Mouse (Mus musculus) A20 (cell line): Measurements from ENCODE around the gene Gm20765.
"Not testable (repeated sequence)": the region's sequence is repeated elsewhere in the genome, so short reads cannot be mapped to it uniquely, and the experiment has no call there.

ENCODE experiments used
- DNase-seq: peaks from one replicate; pipeline ENCODE4 v3.0.0-alpha.2; 2011; ENCODE audit warnings: low read depth, low spot score

Gene Gm20765

DNA sequence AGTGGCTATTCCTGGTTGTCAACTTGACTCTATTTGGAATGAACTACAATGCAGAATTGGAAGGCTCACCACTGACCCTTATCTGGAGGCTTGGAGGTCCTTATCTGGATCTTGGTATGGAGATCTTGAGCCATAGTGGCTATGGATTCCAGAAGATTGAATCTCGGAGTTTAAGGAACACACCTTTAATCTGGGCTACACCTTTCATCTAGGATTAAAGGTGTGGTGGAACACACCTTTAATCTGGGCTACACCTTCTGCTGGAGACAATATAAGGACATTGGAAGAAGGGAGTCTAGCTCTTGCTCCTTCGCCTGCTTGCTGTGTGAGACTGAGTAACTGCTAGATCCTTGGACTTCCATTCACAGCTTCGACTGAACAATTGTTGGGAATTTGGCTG, at the start of gene Gm20765:
Gm20765 (plus strand) TSS at position 301 of the 400 bp plus-strand sequence.
- not testable (repeated sequence) for DNase-seq

DNA sequence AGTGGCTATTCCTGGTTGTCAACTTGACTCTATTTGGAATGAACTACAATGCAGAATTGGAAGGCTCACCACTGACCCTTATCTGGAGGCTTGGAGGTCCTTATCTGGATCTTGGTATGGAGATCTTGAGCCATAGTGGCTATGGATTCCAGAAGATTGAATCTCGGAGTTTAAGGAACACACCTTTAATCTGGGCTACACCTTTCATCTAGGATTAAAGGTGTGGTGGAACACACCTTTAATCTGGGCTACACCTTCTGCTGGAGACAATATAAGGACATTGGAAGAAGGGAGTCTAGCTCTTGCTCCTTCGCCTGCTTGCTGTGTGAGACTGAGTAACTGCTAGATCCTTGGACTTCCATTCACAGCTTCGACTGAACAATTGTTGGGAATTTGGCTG, 42.6 kb upstream of the Gm20765 start, which contains the start of gene Gm21293:
Gm21293 (plus strand) TSS at position 301 of the 400 bp plus-strand sequence.
- not testable (repeated sequence) for DNase-seq

DNA sequence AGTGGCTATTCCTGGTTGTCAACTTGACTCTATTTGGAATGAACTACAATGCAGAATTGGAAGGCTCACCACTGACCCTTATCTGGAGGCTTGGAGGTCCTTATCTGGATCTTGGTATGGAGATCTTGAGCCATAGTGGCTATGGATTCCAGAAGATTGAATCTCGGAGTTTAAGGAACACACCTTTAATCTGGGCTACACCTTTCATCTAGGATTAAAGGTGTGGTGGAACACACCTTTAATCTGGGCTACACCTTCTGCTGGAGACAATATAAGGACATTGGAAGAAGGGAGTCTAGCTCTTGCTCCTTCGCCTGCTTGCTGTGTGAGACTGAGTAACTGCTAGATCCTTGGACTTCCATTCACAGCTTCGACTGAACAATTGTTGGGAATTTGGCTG, 34.1 kb upstream of the Gm20765 start, which contains the start of gene Gm6763:
Gm6763 (plus strand) TSS at position 301 of the 400 bp plus-strand sequence.
- DNase-seq: not testable (repeated sequence)

DNA sequence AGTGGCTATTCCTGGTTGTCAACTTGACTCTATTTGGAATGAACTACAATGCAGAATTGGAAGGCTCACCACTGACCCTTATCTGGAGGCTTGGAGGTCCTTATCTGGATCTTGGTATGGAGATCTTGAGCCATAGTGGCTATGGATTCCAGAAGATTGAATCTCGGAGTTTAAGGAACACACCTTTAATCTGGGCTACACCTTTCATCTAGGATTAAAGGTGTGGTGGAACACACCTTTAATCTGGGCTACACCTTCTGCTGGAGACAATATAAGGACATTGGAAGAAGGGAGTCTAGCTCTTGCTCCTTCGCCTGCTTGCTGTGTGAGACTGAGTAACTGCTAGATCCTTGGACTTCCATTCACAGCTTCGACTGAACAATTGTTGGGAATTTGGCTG, 25.6 kb upstream of the Gm20765 start, which contains the start of gene Gm8764:
Gm8764 (plus strand) TSS at position 301 of the 400 bp plus-strand sequence.
- not testable (repeated sequence) for DNase-seq

DNA sequence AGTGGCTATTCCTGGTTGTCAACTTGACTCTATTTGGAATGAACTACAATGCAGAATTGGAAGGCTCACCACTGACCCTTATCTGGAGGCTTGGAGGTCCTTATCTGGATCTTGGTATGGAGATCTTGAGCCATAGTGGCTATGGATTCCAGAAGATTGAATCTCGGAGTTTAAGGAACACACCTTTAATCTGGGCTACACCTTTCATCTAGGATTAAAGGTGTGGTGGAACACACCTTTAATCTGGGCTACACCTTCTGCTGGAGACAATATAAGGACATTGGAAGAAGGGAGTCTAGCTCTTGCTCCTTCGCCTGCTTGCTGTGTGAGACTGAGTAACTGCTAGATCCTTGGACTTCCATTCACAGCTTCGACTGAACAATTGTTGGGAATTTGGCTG, 17.1 kb upstream of the Gm20765 start, which contains the start of gene Gm21304:
Gm21304 (plus strand) TSS at position 301 of the 400 bp plus-strand sequence.
- not testable (repeated sequence) for DNase-seq

DNA sequence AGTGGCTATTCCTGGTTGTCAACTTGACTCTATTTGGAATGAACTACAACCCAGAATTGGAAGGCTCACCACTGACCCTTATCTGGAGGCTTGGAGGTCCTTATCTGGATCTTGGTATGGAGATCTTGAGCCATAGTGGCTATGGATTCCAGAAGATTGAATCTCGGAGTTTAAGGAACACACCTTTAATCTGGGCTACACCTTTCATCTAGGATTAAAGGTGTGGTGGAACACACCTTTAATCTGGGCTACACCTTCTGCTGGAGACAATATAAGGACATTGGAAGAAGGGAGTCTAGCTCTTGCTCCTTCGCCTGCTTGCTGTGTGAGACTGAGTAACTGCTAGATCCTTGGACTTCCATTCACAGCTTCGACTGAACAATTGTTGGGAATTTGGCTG, 8.6 kb upstream of the Gm20765 start, which contains the start of gene Gm21312:
Gm21312 (plus strand) TSS at position 301 of the 400 bp plus-strand sequence.
- DNase-seq: not testable (repeated sequence)

DNA sequence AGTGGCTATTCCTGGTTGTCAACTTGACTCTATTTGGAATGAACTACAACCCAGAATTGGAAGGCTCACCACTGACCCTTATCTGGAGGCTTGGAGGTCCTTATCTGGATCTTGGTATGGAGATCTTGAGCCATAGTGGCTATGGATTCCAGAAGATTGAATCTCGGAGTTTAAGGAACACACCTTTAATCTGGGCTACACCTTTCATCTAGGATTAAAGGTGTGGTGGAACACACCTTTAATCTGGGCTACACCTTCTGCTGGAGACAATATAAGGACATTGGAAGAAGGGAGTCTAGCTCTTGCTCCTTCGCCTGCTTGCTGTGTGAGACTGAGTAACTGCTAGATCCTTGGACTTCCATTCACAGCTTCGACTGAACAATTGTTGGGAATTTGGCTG, 8.4 kb downstream of the Gm20765 start, which contains the start of gene Gm4340:
Gm4340 (plus strand) TSS at position 301 of the 400 bp plus-strand sequence.
- DNase-seq: not testable (repeated sequence)

DNA sequence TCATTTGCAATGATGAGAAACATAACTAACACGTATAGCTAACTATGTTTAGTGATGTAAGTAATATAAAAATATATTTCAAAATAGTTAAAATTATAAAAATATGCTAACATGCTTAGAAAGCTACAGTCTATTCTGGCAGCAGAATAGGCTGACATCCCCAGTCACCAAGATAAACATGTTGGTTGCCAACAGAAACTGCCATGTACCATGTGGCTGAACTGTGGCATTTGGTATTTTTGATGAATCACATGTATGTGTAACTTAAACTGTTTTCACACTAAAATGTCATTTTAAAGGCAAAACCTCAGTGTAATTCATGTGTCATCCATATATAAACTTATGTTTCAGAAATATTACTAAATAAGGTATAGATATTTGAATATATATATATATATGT, 24.3 kb downstream of the Gm20765 start:
- no peak for DNase-seq

DNA sequence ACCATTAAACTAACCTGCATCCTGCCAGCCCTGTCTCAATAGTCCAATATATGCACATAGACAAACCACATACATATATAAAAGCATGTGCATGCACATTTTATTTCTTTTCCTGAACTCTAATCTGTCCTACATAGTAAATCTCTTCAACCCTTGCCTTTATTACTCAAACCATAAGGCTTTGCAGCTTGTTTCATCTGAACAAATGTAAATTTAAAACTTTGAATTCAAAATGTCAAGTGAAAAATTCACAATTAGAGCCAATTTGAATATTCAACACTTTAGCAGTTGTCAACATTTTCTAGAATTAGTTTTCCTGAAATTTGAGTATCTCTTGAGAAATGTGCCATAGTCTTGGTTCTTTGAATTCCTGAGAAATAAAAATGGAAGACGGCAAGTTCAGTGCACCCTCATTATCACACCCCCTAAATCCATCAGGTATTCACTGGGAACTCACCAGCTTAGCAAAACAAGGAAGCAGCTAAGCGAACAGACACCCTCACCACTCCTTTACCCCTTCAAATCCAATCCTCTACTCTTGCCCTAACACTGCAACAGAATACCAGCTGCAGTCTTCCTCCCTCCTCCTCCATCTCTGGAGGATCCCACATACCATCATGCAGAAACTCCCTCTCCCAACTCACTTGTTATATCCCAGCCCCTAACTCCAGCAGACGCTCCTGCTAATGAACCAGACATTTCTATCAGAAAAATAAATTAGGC, 25.1 kb downstream of the Gm20765 start:
- DNase-seq: no peak

DNA sequence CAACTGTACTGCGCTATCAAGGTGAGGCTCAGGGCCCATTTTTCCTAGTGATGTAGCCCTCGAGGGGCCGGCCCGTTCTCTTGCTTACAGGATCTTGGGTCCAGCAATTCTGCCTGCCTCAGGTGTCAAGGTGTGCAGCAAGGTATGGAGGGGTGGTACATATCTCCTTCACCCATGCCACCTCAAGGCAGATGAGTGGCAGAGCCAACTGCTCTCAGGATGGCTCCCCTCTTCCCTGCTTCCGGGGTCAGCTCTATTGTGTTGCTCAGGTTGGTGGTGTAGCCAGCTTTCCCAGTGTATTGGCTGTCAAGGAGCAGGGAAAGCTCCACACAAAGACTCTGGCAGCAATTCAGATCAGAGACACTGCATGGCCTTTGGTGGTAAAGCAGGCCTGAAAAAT, 29.2 kb downstream of the Gm20765 start:
- DNase-seq: no peak

DNA sequence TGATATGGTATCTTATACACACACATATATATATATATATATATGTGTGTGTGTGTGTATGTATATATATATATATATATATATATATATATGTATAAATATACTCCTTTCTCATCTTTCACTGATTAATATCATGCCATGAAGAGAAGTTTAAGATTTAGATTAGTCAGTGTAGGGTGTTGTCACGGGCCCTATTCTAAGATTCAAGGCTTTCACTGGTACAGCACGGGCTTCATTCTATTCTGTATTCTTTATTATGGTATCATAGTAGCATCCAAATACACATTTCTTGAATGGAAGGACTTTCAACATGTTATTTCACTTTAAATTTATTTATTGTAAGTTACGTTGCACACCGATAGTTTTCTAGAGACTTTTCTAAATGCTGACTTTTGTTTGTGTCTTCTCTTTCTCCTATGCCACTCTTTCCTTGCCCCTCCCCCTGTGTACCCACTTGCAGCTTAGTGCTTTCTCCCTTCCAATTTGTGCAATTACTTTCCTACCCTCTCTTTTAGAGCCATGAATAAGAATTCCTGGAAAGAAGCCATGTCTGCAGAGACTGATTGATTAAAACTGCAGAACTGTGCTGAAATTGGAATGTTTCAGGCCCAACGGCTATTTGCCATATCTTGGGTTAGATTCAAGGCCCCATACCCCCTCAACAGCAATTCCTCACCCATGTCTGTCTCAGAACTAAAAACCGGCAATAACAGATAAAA, 35.1 kb downstream of the Gm20765 start:
- no peak for DNase-seq
